Mouse (Mus musculus) layer of hippocampus, postnatal 36 days (tissue): Measurements from ENCODE around the gene Filip1. TPM values are rescaled to one million over a fixed set of nuclear protein-coding genes. Genes with fewer than 3 reads are reported as not detected.

Source experiments
- DNase-seq, 2 experiments: peaks; one replicate each; pipeline ENCODE4 v3.0.0; 2022
- total RNA-seq, 2 experiments: library from RNA; stranded (reverse); gene quantifications; 2 replicates each; pipeline ENCODE4 v1.2.3; 2021

Gene Filip1
- total RNA-seq, 2 experiments from 2014 or later, result 8.5 to 10.3 TPM

- no peak for DNase-seq
These were observed 188.8 kb downstream of the Filip1 start for GRCm38 (mm10) chr9:79823856-79824255.

GRCm38 (mm10) chr9:79823438-79823837 lies 189.2 kb downstream of the Filip1 start:
- no peak for DNase-seq

DNA sequence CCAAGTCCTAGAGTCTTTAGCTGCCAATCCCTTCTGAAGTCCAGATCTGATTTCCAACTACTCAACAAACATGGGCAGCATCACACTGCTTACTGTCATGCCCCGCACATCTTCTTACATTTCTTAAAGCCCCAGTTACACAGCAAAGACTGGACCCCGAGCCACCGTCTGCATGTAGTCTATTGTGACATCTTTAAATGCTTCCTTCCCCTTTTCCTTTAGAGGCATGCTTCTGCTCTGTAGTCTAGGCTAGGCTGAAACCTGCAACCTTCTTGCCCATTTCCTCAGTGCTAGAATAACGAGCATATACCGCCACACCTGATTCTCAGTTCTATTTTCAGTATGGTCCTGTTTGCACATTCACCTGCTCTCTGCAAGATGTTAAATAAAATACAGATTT lies 196.2 kb downstream of the Filip1 start:
- no peak for DNase-seq

GRCm38 (mm10) chr9:79816013-79816412 lies 196.6 kb downstream of the Filip1 start:
- no peak for DNase-seq

GRCm38 (mm10) chr9:79814592-79814991 lies 198.1 kb downstream of the Filip1 start:
- DNase-seq, result no peak

GRCm38 (mm10) chr9:79810969-79811902 lies 201.4 kb downstream of the Filip1 start:
- no peak for DNase-seq

GRCm38 (mm10) chr9:79810534-79810933 lies 202.1 kb downstream of the Filip1 start:
- DNase-seq, result no peak

- no peak for DNase-seq
These were observed 203.2 kb downstream of the Filip1 start for GRCm38 (mm10) chr9:79809411-79809810.

DNA sequence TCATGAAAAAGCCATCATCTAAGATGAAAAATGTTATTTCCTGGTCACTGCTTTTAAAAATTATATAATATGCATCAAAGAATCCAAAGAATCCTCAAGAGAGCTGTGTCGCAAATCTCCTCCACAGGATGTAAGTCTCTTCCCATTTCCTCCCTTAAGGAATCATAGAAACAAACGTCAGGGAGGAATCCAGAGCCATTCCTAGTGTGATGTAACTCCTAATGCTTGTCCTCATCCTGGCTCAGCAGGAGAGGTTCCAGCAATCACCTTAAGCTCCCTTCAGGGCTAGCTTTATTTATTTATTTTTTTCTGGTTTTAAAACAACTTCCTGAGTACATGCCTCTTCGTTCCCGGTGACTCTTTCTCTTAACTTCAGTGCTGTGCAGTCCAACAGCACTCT lies 205.5 kb downstream of the Filip1 start:
- DNase-seq, result no peak

DNA sequence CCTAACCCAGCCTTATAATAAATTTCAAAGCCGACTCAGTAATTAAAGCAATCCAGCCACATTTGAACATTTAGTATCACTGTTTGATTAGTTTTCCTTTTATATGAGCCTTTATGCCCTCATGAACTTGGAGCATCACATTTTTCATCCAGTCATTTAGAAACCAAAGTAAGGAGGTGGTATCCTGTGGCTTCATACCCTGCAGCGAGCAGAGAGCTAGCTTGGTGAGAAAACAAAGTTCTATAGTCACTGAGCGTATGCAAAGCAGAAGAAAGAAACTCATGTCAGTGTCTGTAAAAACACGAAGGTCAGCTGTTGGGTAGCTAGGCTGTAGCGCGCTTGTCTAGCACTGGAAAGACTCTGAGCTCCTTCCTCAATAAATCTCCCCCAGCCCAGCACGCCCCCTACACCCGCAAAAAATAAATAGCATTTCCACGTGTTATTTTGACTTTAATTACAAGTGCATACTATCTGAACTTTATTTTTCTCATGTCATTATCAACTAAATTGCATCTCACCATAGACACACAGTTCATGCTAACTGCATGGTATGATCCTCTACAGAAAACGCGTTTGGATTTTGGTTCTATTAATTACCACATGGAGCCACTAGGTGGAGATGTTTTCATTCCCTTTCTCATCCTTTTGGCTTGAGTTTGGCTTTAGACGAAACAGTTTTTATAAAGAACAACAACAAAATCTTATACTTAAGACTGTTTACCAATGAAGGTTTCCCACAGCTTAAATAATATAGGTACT lies 206.2 kb downstream of the Filip1 start:
- no peak for DNase-seq

GRCm38 (mm10) chr9:79805426-79805825 lies 207.2 kb downstream of the Filip1 start:
- no peak for DNase-seq

- no peak for DNase-seq
These were observed 216.1 kb downstream of the Filip1 start for GRCm38 (mm10) chr9:79796461-79797135.

GRCm38 (mm10) chr9:79795076-79795475 lies 217.6 kb downstream of the Filip1 start:
- DNase-seq, result no peak

GRCm38 (mm10) chr9:79792841-79793835 lies 219.5 kb downstream of the Filip1 start, which contains the start of gene Tmem30a:
Gene Tmem30a (minus strand): TSS chr9:79793507.
- DNase-seq, result peak; percentile 94 to 95

DNA sequence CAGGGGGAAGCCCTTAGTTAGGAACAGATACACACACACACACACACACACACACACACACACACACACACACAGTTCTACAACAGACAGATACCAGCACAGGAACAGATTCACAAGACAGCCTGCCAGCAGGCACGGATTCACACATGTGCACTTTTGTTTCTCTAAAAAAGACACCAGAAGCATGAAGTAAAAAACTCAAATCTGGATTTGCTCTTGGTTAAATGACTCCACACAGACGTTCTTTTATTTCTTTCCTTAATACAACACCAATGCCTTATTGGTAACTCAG lies 226.9 kb downstream of the Filip1 start:
- peak; percentile 44 to 46 for DNase-seq

DNA sequence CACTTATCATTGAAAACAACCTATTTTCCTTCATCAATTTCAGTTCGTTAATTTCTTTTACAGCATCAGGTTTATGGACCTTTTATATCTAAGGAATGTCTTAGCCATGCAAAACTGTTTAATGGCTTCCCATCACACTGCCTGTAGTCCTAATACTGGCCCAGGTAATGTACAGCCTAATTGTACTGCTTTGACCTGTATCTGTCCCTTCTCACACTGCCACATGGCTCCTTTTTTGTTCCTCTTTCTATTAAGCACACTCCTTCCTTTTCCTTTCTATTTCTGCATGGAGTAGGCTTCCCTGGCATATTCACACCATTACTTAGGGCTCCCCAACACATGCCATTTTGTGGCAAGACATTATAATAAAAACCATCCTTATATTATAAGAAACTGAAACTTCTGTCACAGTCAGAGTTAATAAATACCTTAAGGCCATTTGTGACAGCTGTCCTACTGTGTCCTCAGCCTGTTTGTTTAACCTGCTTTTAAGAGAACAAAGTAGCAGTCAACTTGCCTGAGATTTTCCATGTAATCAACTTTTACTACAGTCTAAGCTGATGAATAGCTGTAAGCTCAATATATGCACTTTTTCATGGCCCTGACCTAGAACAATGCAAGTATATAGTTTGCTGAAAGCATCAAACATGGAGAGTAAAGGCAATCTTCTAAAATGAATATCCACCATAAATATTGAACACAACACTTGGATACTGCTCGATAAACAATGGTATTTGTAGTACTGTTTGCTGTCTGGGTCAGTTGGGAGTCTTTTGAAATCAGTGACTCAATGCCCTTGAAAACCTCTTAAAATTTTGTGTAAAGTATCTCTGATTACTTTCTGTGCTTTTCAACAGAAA lies 227.5 kb downstream of the Filip1 start:
- DNase-seq, result no peak

GRCm38 (mm10) chr9:79784439-79784838 lies 228.2 kb downstream of the Filip1 start:
- no peak for DNase-seq

GRCm38 (mm10) chr9:79779354-79779753 lies 233.3 kb downstream of the Filip1 start:
- DNase-seq, result no peak

DNA sequence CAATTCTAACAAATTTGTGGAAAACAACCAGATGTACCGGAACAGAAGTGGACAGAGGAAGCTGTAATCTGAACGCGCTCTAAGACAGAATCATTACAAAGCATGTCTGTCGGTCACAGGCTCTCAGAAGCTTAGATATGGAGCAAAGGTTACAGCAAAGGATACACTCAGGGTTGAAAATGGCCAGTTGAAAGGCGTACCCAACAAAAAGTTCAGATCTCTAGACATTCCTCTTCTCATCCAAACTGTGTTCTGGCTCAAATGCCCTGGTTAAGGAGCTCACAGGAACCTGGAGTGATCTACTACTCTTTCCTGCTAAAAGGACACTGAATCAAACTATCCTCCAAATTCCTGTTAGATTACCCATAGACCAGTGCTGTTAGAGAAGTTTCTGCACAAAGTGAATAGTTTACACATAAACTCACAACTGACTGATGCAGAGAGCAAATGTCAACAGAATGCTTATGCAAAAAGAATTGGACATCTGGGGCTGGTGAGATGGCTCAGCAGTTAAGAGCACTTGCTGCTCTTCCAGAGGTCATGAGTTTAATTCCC lies 245.6 kb downstream of the Filip1 start:
- no peak for DNase-seq

- DNase-seq, result no peak
These were observed 247.3 kb downstream of the Filip1 start for GRCm38 (mm10) chr9:79765329-79765728.
